Mouse (Mus musculus) forebrain, postnatal 0 days (tissue): Measurements from ENCODE around the gene Cftr. TPM values are rescaled to one million over a fixed set of nuclear protein-coding genes. Genes with fewer than 3 reads are reported as not detected.

ENCODE experiments used
- ATAC-seq: fragments of 200-750 bp; cut with Nextera tagmentation; 2 replicates; pipeline ENCODE4 v1.8.0; 2017; ENCODE audit warnings: mild to moderate bottlenecking, moderate library complexity
- DNase-seq: peaks from one replicate; pipeline ENCODE4 v3.0.0-alpha.2; 2015
- H3K27ac ChIP-seq: fragments of 300-500 bp; sonication (generic); 2 replicates; pipeline ENCODE4 v1.5.1; 2014; ENCODE audit warnings: low read depth, mild to moderate bottlenecking, antibody characterized with exemption, low read length, moderate library complexity, mixed read lengths
- H3K27me3 ChIP-seq: fragments of 300-500 bp; sonication (generic); 2 replicates; pipeline ENCODE4 v1.6.1; 2014; ENCODE audit warnings: mild to moderate bottlenecking, low read length, mixed read lengths; ENCODE audit not compliant: insufficient read depth
- H3K36me3 ChIP-seq: fragments of 300-500 bp; sonication (generic); 2 replicates; pipeline ENCODE4 v1.6.1; 2014; ENCODE audit warnings: mild to moderate bottlenecking, moderate library complexity; ENCODE audit not compliant: insufficient read depth
- H3K4me1 ChIP-seq: fragments of 300-500 bp; sonication (generic); 2 replicates; pipeline ENCODE4 v1.6.1; 2014; ENCODE audit warnings: antibody characterized with exemption; ENCODE audit not compliant: insufficient read depth
- H3K4me2 ChIP-seq: fragments of 300-500 bp; sonication (generic); 2 replicates; pipeline ENCODE4 v1.6.1; 2014; ENCODE audit warnings: low read depth, mild to moderate bottlenecking, moderate library complexity
- H3K4me3 ChIP-seq: fragments of 300-500 bp; sonication (generic); 2 replicates; pipeline ENCODE4 v1.5.1; 2014; ENCODE audit warnings: low read depth, low read length, mixed read lengths
- H3K9ac ChIP-seq: fragments of 300-500 bp; sonication (generic); 2 replicates; pipeline ENCODE4 v1.6.1; 2014; ENCODE audit warnings: mild to moderate bottlenecking
- H3K9me3 ChIP-seq: fragments of 300-500 bp; sonication (generic); 2 replicates; pipeline ENCODE4 v1.6.1; 2016; ENCODE audit warnings: low read length
- CTCF ChIP-seq: sonication (generic); IDR thresholded peaks from 2 replicates; pipeline ENCODE4 v1.5.1; 2016; ENCODE audit warnings: antibody characterized with exemption, control low read depth, low read depth
- WGBS: fragments of 180-500 bp; shearing (Covaris S2); extraction: QIAGEN DNeasy Blood & Tissue Kit; methylation state at CpG from one replicate; pipeline ENCODE4 v1.1.7; 2014; 5-methylcytosine and 5-hydroxymethylcytosine counted together
- polyA plus RNA-seq: library from polyadenylated mRNA; unstranded; fragments of >200 nt; fragmentation: Nextera tagmentation; extraction: Ambion mirVana; gene quantifications from 2 replicates; pipeline ENCODE4 v1.2.1, GENCODE M21; 2015
- total RNA-seq: library from RNA; depleted of rRNA; stranded (reverse); fragments of >200 nt; gene quantifications from 2 replicates; pipeline ENCODE4 v1.2.3, GENCODE M21; 2014; rRNA removed

The Cftr gene
- total and polyA plus RNA-seq, 2 experiments from 2014 or later, result 0.17 to 1.3 TPM

DNA sequence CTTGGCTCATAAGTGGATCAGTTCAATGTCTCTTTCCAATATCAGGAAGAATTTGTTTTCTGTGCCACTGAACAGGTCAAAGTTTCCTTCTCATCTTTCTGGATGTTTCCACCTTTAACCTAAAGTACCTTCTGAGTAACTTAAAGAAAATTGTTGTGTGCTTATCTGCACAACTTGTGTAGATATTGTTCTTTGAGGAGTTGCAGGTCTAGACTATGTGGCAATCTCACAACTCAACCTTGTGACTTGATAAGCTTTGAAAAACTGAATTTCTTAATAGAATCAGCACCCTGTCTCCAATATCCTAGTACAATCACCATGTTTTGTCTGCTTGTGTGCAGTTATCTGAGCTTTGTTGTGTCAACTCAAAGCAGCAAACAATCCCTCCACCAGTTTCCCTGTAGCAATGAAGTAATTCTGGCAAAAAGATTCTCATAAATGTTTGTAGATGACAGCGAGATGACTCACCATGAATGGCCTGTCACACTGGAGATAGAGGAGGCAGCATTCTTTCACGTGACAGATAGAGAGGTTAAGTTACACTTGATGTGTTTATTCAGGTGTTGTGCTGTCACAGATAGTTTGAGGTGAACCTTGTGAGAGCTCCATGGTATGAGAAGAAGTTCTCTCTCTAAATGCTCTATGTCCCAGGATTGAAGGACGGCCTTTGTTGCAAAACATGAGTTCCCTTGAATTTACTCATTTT, 178.8 kb downstream of the Cftr start:
- Histone ChIP-seq H3K27ac (no peak overlapping the region), H3K9ac (no peak overlapping the region), H3K4me2 (no peak overlapping the region), H3K27me3 (no peaks in the 10 kb centered on the region), H3K9me3 (no peaks in the 10 kb centered on the region), H3K36me3 (no peaks in the 10 kb centered on the region), H3K4me1 (no peaks in the 10 kb centered on the region), H3K4me3 (no peak overlapping the region)
- ATAC-seq (no peak), DNase-seq (no peak)
- no peak for TF ChIP-seq CTCF
- WGBS, result 75% methylated on average over 3 of the region's 3 CpGs

DNA sequence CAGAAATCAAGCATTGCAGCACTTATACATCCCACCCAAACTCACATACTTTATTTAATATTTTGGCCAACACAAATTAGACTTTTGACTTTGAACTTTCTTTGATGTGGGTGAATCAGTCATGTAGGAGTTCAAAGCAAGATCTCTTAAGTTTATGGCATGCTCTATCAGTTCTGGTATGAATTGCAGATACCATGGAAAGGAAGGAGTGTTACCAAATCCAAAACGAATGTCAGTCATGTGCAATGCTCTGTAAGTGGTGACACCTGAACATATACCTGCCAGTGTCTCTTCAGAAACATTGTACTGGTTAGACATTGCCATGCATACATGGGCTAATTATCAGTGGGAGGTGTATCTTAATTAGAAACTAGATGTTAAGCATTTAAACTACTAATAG, 189.7 kb downstream of the Cftr start:
- Histone ChIP-seq H3K27ac (no peak overlapping the region), H3K9ac (no peak overlapping the region), H3K36me3 (no peaks in the 10 kb centered on the region), H3K4me1 (no peaks in the 10 kb centered on the region), H3K4me2 (no peak overlapping the region), H3K9me3 (no peaks in the 10 kb centered on the region), H3K4me3 (no peak overlapping the region), H3K27me3 (no peaks in the 10 kb centered on the region)
- no peak for DNase-seq
- TF ChIP-seq CTCF, result no peak
- ATAC-seq, result no peak
- WGBS, result 82% methylated on average over 1 of the region's 1 CpGs

DNA sequence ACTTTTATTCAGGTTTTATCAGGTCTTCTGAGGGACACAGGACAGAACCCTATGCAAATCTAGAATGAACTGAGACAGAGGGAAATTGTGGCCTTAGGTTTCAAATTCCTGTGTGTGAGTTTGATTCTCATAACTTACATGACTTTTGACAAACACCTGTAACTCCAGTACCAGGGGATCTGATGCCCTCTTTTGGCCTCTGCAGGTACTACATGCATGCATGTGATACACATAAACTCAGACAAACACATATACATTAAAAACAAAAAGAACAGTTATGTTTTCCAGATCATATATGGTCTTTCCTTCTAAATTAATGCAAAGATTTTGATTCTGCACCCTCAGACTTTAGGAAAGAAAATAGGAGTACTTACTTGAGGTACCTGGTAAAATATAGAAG, 190.5 kb downstream of the Cftr start:
- no peak overlapping the region for H3K4me2 ChIP-seq
- no peak overlapping the region for H3K27ac ChIP-seq
- no peak overlapping the region for H3K9ac ChIP-seq
- peak; percentile 24; the same call in 1 of the 2 replicates for TF ChIP-seq CTCF
- no peaks in the 10 kb centered on the region for H3K4me1 ChIP-seq
- H3K27me3 ChIP-seq, result no peaks in the 10 kb centered on the region
- no peak for ATAC-seq
- no peaks in the 10 kb centered on the region for H3K36me3 ChIP-seq
- no peak overlapping the region for H3K4me3 ChIP-seq
- H3K9me3 ChIP-seq, result no peaks in the 10 kb centered on the region
- no peak for DNase-seq

DNA sequence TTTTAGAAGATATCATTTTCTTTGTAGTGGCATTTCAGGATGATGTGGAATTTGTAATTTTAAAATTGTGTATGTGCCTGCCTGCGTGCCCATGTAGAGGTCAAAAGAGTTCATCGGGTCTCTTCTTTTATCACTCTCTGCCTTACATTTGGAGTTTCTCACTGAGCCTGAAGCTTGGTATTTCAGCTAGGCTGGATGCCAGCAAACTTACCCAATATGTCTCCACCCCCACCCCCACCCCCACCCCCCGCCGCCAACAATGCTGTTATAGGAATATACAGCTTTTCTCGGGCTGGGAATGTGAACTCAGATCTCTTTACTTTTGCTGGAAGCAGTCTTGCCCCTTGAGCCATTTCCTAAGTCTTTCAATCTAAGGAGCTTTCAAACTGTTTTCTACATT, 191.7 kb downstream of the Cftr start:
- Histone ChIP-seq H3K9ac (no peak overlapping the region), H3K36me3 (0 out of 2 replicates have a peak, but pooled peaks cover 1% of the 10 kb centered on the region), H3K4me3 (no peak overlapping the region), H3K27me3 (no peaks in the 10 kb centered on the region), H3K4me2 (no peak overlapping the region), H3K4me1 (no peaks in the 10 kb centered on the region), H3K27ac (no peak overlapping the region), H3K9me3 (no peaks in the 10 kb centered on the region)
- no peak for ATAC-seq
- WGBS, result 86% methylated on average over 5 of the region's 5 CpGs
- DNase-seq, result no peak
- no peak for TF ChIP-seq CTCF

DNA sequence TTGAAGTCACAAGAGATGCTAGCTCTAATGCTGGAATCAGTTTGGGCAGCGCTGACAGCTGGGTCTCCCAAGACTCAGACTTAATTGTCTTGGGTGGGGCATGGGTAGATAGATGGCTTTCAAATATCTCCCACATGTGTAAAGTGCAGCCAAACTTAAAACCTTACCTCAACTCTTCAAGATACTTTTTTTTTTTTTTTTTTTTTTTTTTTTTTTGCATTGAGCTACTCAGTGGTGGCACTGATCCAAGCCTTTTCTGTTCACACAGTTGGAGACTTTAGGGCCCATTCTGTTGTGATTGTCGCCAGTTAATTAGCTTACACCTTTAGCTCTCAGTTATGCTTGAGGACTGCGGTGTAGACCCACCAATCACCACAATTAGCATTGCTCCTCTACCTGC, 198.6 kb downstream of the Cftr start:
- Histone ChIP-seq H3K4me1 (no peaks in the 10 kb centered on the region), H3K4me3 (no peak overlapping the region), H3K27ac (no peak overlapping the region), H3K4me2 (no peak overlapping the region), H3K27me3 (no peaks in the 10 kb centered on the region), H3K36me3 (peaks cover 22% of the 10 kb centered on the region), H3K9ac (no peak overlapping the region), H3K9me3 (no peaks in the 10 kb centered on the region)
- 47% methylated on average over 3 of the region's 3 CpGs for WGBS
- TF ChIP-seq CTCF, result no peak
- ATAC-seq (no peak), DNase-seq (no peak)

DNA sequence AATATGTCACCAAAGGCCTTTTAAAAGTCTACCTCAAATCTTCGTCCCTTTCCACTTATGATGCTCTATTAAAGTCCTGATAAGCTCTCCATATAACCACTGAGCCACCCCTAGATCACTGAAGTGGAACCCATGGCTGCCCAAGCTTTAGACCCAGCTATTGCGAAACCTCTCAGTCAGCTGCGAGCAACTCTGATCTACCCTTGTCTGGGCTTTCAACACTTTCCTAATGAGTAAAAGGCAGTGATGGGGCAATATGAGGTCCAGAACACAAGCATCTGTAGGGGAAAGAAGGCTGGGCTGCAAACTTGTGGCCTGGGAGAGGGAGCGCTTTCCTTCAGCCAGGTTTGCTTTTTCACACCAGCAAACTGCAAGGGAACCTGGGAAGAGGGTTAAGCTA, 199.2 kb downstream of the Cftr start:
- TF ChIP-seq CTCF, result no peak
- ATAC-seq (no peak), DNase-seq (no peak)
- Histone ChIP-seq H3K4me2 (no peak overlapping the region), H3K4me3 (no peak overlapping the region), H3K9ac (no peak overlapping the region), H3K27me3 (no peaks in the 10 kb centered on the region), H3K36me3 (peaks cover 22% of the 10 kb centered on the region), H3K4me1 (no peaks in the 10 kb centered on the region), H3K9me3 (no peaks in the 10 kb centered on the region), H3K27ac (no peak overlapping the region)
- 90% methylated on average over 4 of the region's 4 CpGs for WGBS

Other genes starting within 250 kb of the Cftr start
- 1.6 and 1.8 TPM in 2 replicates for gene Wnt2, start 140.1 kb upstream of the Cftr start, total RNA-seq
- 0.82 and 1.2 TPM in 2 replicates for gene Wnt2, start 140.1 kb upstream of the Cftr start, polyA plus RNA-seq
- not detected in 2 replicates for gene Asz1, start 61.6 kb upstream of the Cftr start, total RNA-seq
- not detected in 2 replicates for gene Asz1, start 61.6 kb upstream of the Cftr start, polyA plus RNA-seq